Mouse (Mus musculus) megakaryocyte progenitor cell, adult 5-6 weeks (primary cell): ENCODE data around the gene Lzic. TPM values are rescaled to one million over a fixed set of nuclear protein-coding genes. Genes with fewer than 3 reads are reported as not detected.

Experiments
- ATAC-seq: replicated peaks from 2 replicates; pipeline ENCODE4 v1.8.0; 2016; ENCODE audit warnings: mild to moderate bottlenecking, moderate TSS enrichment, inconsistent platforms; ENCODE audit not compliant: poor library complexity
- total RNA-seq, 2 experiments: library from RNA; stranded (forward) in 1 of 2; stranded (reverse) in 1 of 2; fragments of 157-497, 149-512 nt in 1 of 2; fragments of 200-1000 nt in 1 of 2; gene quantifications; 2 replicates each; pipeline versions ENCODE4 v1.2.3 to v1.2.4; 2015 to 2017

Lzic gene
- total RNA-seq, 2 experiments from 2014 or later, result 25.2 to 81.4 TPM

- ATAC-seq, result no peak
These were observed 9.9 kb upstream of the Lzic start for GRCm38 (mm10) chr4:149475096-149475495.

- no peak for ATAC-seq
These were observed 8.0 kb upstream of the Lzic start, which contains the start of gene Tmem274 for GRCm38 (mm10) chr4:149477078-149477477. Gene Tmem274, plus strand, starts transcription at chr4:149477378.

DNA sequence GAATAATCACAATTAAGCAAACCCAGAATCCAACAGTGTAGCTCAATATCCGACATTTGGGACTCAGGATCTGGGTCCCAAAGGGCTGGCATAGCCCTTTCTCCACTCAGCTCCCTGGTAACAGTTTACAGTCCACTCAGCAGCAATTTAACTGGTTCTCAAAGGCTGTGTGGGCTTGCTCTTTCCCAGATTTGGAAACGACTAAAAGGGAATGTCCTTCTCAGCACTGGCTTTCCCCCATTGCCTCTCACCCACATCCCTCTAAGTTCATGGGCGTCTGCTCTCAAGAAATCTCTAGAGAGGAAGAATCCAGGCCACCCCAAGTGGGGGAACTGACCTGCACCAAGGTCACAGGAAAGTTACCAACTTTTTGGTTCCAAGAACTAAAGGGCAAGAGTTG, 463 bp upstream of the Lzic start:
- no peak for ATAC-seq

DNA sequence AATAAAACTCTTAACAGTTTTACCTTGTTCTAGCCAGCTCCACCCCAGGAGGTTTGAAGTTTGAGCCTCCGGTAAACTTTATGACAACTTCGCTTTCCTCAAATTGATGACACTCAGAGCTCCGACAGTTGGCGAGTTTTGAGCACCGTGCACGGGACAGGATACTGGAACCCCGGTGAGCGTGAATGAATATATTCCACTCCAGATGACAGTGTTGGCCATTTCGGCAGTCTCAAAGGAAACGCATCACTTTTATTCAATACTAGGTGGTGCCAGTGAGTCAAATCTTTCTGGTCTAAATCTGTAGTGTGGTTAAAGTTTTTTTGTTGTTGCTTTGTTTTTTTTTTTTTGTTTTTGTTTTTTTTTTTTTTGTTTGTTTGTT, 787 bp downstream of the Lzic start:
- peak; percentile 54; the same call in 1 of the 2 replicates for ATAC-seq

- ATAC-seq, result no peak
These were observed 2.7 kb downstream of the Lzic start for GRCm38 (mm10) chr4:149487729-149488128.

GRCm38 (mm10) chr4:149489415-149490240, 4.6 kb downstream of the Lzic start:
- ATAC-seq, result no peak

- ATAC-seq, result peak; percentile 70
These were observed 6.1 kb downstream of the Lzic start for GRCm38 (mm10) chr4:149491151-149491550.

DNA sequence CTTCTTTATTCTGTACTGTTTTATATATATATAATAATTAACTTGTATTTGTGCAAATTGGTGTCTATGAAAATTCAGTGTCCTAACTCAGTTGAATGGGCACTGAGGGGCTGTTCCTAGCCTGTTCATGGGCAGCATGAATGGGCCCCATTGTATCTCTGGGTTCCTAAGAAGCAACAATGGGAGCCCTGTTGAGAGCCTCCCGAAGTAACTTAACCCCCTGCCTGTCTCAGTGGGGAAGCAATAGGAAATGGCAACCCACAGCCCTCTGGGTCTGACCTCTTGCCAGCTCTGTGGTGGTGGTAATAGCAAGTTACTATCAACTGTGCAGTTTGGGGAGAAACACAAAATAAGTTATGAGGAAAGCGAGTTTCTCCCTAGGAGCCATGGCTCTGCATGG, 11.6 kb downstream of the Lzic start:
- no peak for ATAC-seq

DNA sequence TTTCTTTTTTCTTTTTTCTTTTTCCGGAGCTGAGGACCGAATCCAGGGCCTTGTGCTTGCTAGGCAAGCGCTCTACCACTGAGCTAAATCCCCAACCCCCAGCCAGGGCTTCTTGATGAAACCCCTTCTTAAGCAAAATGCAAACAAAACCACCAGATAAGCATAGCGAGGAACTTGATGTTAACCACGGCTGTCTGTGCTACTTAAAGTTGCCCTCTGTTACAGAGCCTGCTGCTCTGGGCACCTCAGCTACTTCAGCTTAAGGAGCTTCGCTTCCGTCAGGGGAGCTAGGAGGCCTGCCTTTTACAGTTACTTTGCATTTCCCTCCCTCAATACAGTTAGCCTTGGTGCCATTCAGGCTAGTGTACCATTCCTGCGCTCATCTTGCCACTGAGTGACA, 13.9 kb downstream of the Lzic start:
- ATAC-seq, result no peak

DNA sequence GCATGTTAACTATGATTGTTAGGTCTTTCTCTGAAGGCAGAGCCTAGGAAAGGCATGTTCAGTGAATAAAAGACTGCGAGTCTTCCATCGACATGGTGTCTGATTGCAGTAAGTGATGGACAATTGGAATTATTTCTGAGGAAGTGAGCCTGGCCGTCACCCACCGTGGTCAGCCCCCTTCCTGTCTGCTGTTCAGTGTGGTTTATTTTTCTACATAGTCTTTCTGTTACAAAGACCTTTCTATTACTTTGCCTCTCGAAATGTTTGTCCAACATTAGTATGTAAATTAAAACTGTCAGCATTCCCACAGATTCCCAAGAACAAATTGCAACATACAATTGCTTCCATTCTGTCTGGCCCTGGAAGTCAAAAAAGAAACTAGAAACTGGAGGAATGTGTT, 14.8 kb downstream of the Lzic start:
- 0 out of 2 replicates have a peak, but pooled peaks have one; percentile 23 for ATAC-seq

DNA sequence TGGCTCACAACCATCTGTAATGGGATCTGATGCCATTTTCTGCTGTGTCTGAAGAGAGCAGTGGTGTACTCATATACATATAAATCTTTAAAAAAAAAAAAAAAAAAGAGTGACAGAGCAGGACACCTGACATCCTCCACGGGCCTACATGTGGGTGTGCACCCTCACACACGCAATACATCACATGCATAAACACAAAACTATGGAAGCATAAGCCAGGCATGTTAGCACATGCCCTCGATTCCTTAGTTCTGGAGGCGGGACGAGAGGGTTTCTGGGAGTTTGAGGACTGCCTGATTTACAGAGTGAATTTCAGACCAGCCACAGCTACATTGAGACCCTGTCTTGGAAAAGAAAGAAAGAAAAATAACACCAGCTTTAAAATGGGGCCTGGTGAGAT, 19.3 kb downstream of the Lzic start:
- ATAC-seq, result no peak

DNA sequence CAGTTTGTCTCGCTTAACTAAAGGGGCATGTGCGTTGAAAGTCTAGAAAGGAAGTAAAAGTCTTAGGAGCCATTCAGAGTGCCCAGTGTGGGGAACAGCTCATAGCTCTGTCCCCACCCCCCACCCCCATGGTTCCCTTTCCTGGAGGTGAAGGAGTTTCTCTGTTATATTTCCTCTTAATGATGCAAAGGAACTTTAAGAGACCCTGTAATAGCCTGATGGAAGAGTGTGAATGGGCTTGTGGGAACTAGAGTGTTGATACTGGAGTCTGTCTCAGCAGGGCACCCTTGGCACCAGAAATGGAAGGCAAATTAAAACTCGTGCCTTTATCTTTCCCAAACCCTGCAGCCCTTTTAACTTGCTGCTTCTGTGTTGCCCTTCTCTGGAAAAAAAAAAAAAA, 19.8 kb downstream of the Lzic start:
- ATAC-seq, result peak; percentile 77

GRCm38 (mm10) chr4:149505261-149505967, 20.4 kb downstream of the Lzic start:
- ATAC-seq, result no peak

GRCm38 (mm10) chr4:149506904-149507303, 21.9 kb downstream of the Lzic start:
- no peak for ATAC-seq

DNA sequence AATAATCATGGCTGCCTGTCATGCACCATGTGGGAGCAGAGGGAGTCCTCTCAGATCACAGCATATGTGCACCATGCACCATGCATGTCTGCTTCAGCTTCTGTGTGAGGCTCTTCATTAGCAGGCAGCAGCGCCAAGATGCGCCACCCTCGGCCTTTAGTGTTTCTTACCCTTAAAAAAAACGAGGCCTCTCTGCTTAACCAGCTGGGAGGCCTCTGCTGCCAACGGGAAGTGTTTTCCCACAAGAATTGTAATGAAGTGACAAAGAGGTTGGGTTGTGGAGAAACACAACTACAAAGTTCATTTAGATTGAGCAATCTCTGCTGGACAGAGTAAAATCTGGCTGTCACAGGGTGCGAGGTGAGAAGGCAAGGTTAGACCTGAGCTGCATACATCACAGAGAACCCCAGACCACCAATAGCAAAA, 26.2 kb downstream of the Lzic start:
- ATAC-seq, result peak; percentile 26; the same call in 1 of the 2 replicates

GRCm38 (mm10) chr4:149512072-149512471, 27.0 kb downstream of the Lzic start:
- no peak for ATAC-seq

DNA sequence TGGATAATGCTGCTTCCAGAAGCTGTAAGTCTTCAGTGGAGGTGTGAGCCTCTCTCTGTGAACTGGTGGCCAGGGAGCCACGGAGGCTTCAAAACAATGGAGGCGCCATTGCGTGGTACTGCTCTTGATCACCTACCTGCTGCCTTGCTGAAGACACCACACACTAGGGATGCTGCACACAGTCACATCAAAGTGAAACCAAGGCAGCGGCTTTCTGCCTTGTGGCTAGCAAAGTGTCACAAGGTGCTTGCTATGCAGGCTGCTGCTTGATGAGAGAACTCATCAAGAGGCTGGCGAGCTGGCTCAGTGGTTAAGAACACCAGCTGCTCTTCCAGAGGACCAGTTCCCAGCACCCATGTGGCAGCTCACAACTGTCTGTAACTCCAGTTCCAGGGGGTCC, 30.7 kb downstream of the Lzic start:
- ATAC-seq, result no peak

GRCm38 (mm10) chr4:149517868-149518340, 32.9 kb downstream of the Lzic start, which contains the start of gene Ctnnbip1:
Gene Ctnnbip1, plus strand, starts transcription at chr4:149518236.
- ATAC-seq, result peak; percentile 98

DNA sequence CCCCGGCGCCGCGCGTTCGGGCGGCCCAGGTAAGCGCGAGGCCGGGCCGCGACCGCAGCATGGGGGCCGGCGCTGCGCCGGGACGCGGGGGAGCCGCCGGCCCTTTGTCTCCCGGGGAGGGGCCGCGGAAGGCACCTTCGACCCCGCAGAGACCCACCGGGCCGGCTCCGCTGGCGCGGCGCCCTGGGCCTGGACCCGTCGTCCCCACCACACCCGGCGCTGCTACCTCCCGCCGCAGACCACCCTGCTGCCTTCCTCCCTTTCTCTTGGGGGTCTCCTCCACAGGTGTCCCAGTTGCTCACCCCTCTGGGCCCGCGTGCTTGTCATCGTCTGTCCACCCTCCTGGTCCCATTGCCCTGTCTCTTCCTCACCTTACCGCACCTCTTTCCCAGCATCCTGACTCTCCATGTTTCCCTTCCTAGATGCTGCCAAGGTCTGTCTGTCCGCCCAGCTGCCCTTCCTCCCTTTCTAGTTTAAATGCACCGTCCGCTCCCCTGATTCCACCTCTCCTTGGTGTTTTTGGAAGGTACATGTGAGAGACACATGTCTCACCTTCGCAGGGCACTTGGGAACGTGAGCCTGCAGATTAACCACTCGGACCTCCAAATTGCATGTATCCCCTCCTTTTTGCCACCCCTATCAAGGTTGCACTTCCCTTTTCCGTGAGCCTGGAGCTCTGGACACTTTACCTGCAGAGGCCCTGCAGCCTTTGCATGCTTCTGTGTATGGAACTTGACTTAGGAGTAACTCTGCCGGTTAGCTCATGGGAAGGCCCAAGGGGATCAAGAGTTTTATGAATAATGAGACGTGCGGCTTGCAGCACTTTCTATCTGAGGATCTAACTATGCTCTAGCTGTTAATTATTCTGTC, 33.6 kb downstream of the Lzic start:
- ATAC-seq, result no peak

GRCm38 (mm10) chr4:149521258-149521657, 36.2 kb downstream of the Lzic start:
- ATAC-seq, result no peak

- no peak for ATAC-seq
These were observed 38.9 kb downstream of the Lzic start for GRCm38 (mm10) chr4:149523961-149524360.
